Mouse (Mus musculus) adrenal gland, adult (tissue): ENCODE data around the gene Htatsf1.
A peak's percentile ranks its signal among the peaks of the same experiment; 100 is the strongest.

Source experiments
- DNase-seq, 2 experiments: peaks; one replicate each; pipeline ENCODE4 v3.0.0; 2022 to 2023; ENCODE audit warnings: low spot score in 1 of 2; ENCODE audit not compliant: inconsistent age in 2 of 2

Gene Htatsf1

GRCm38 (mm10) chrX:57053174-57053992 is at the start of gene Htatsf1:
TSS of gene Htatsf1 (plus strand) at chrX:57053583.
- DNase-seq, result peak; percentile 88 to 96

- no peak for DNase-seq
Measured at GRCm38 (mm10) chrX:57012891-57013290, 40.5 kb upstream of the Htatsf1 start.

GRCm38 (mm10) chrX:57042774-57043173 is 10.6 kb upstream of the Htatsf1 start, which contains the start of gene Brs3:
TSS of gene Brs3 (plus strand) at chrX:57043074.
- DNase-seq, result no peak

- no peak for DNase-seq
Measured at GRCm38 (mm10) chrX:57043869-57044268, 9.5 kb upstream of the Htatsf1 start.

- DNase-seq, result no peak
Measured at GRCm38 (mm10) chrX:57052848-57053173, 572 bp upstream of the Htatsf1 start.

- DNase-seq, result no peak
Measured at GRCm38 (mm10) chrX:57053993-57054385, 606 bp downstream of the Htatsf1 start.

- DNase-seq, result peak; percentile 33 to 56
Measured at GRCm38 (mm10) chrX:57081496-57081895, 28.1 kb downstream of the Htatsf1 start.

- no peak for DNase-seq
Measured at GRCm38 (mm10) chrX:57087806-57088205, 34.4 kb downstream of the Htatsf1 start, which contains the start of gene Vgll1. TSS of gene Vgll1 (plus strand) at chrX:57088106.

GRCm38 (mm10) chrX:57103415-57103814 is 50.0 kb downstream of the Htatsf1 start:
- no peak for DNase-seq

GRCm38 (mm10) chrX:57106956-57107355 is 53.6 kb downstream of the Htatsf1 start:
- peak; percentile 55 to 58 for DNase-seq
